ENCODE assay signal across 8 mouse cellular contexts in genomic region chr1:172490261-172490661, GRCm38 (mm10). TPM values are rescaled to one million over a fixed set of nuclear protein-coding genes. Genes with fewer than 3 reads are reported as not detected.
DNase-seq lines count a peak whose midpoint lies in the region; ATAC-seq and TF ChIP-seq lines count a peak whose summit lies in the region.

No protein-coding gene starts in this region.

- H3K4me2 ChIP-seq in heart, embryonic 12.5 days: peak overlapping the region; percentile 69
- peak overlapping the region; percentile 57 for H3K4me2 ChIP-seq in kidney, embryonic 15.5 days

- H3K27me3 ChIP-seq in heart, embryonic 12.5 days (replicated peaks): peaks cover 17% of the 10 kb centered on the region; the same call in 1 of the 2 replicates
- H3K27me3 ChIP-seq in kidney, embryonic 15.5 days: no peaks in the 10 kb centered on the region

- peak; percentile 66 for ATAC-seq in heart, embryonic 12.5 days (ENCODE audit: insufficient number of reproducible peaks, low FRiP score)
- peak; percentile 62 for ATAC-seq in kidney, embryonic 15.5 days (replicated peaks; ENCODE audit: low FRiP score)
- ATAC-seq in monocyte, adult 5-6 weeks (replicated peaks; ENCODE audit: insufficient number of reproducible peaks, low FRiP score, low TSS enrichment, poor library complexity, severe bottlenecking): peak; percentile 52

- H3K4me1 ChIP-seq in embryonic fibroblast, embryonic 13.5 days (ENCODE audit: control insufficient read depth, insufficient read depth, low read length): no peaks in the 10 kb centered on the region
- H3K4me1 ChIP-seq in heart, embryonic 12.5 days (replicated peaks): peaks cover 13% of the 10 kb centered on the region
- peaks cover 21% of the 10 kb centered on the region for H3K4me1 ChIP-seq in kidney, embryonic 15.5 days

- no peak overlapping the region for H3K4me3 ChIP-seq in embryonic fibroblast, embryonic 13.5 days (ENCODE audit: insufficient read depth, low read length)
- peak overlapping the region; percentile 38 for H3K4me3 ChIP-seq in heart, embryonic 12.5 days
- peak overlapping the region; percentile 33 for H3K4me3 ChIP-seq in kidney, embryonic 15.5 days (replicated peaks)

- H3K36me3 ChIP-seq in heart, embryonic 12.5 days: no peaks in the 10 kb centered on the region
- H3K36me3 ChIP-seq in kidney, embryonic 15.5 days: peaks cover 52% of the 10 kb centered on the region

- no peak overlapping the region for H3K27ac ChIP-seq in embryonic fibroblast, embryonic 13.5 days (ENCODE audit: insufficient read depth, low read length)
- no peak overlapping the region for H3K27ac ChIP-seq in heart, embryonic 12.5 days (ENCODE audit: poor library complexity, severe bottlenecking)
- 0 out of 2 replicates have a peak overlapping the region, but pooled peaks have one; percentile 3 for H3K27ac ChIP-seq in kidney, embryonic 15.5 days

- no peak for TF ChIP-seq POLR2A in embryonic fibroblast, embryonic 13.5 days (IDR thresholded peaks at IDR 0.05; ENCODE audit: low read depth, low read length)

- WGBS in heart, embryonic 12.5 days: 5% methylated on average over 10 of the region's 10 CpGs
- 15% methylated on average over 10 of the region's 10 CpGs for WGBS in kidney, embryonic 15.5 days

- peak overlapping the region; percentile 54 for H3K9ac ChIP-seq in heart, embryonic 12.5 days
- H3K9ac ChIP-seq in kidney, embryonic 15.5 days: peak overlapping the region; percentile 31; the same call in 1 of the 2 replicates

- H3K9me3 ChIP-seq in heart, embryonic 12.5 days (replicated peaks): no peaks in the 10 kb centered on the region
- H3K9me3 ChIP-seq in kidney, embryonic 15.5 days (replicated peaks): no peaks in the 10 kb centered on the region

- peak; percentile 91 for TF ChIP-seq CTCF in embryonic fibroblast, embryonic 13.5 days (IDR thresholded peaks at IDR 0.05; ENCODE audit: borderline replicate concordance, insufficient read depth, low read length)

- DNase-seq in A20 (ENCODE audit: low read depth, low spot score) (peak; percentile 67), liver (peak; percentile 80)
- DNase-seq in adrenal gland, postnatal 4 days (ENCODE audit: low spot score in 2 of 2): peak; percentile 81 to 84
- peak; percentile 60 to 77 for DNase-seq in spleen, postnatal 14 days (ENCODE audit: low spot score in 2 of 2)

RNA-seq across cellular contexts. Expression of gene Igsf9, which starts 8.7 kb away (rescaled TPM):
- 10 to 100 TPM in 1 of 2 experiments, 1 to 10 TPM in 1; 6.0 to 10.6 TPM for total RNA-seq in adrenal gland, postnatal 4 days (2021)
- polyA plus RNA-seq in embryonic fibroblast, embryonic 13.5 days (2011; ENCODE audit: insufficient read length, low read depth, missing spikeins): 5.4 and 6.4 TPM in 2 replicates
- polyA plus RNA-seq in heart, embryonic 12.5 days (2016; fragmentation: Nextera tagmentation; extraction: Ambion mirVana): 11.4 and 11.8 TPM in 2 replicates
- polyA plus RNA-seq in kidney, embryonic 15.5 days (2015; fragmentation: Nextera tagmentation; extraction: Ambion mirVana): 45.0 and 46.0 TPM in 2 replicates
- 1.1 to 6.0 TPM (median 1.2 TPM) in 3 replicates for total RNA-seq in monocyte, adult 5-6 weeks (2017)

RNA-seq across cellular contexts. Expression of gene Tagln2, which starts 9.6 kb away (rescaled TPM):
- 100 to 1,000 TPM; 143 to 153 TPM for total RNA-seq in adrenal gland, postnatal 4 days (2021)
- 468 and 642 TPM in 2 replicates for polyA plus RNA-seq in embryonic fibroblast, embryonic 13.5 days (2011; ENCODE audit: insufficient read length, low read depth, missing spikeins)
- 351 and 387 TPM in 2 replicates for polyA plus RNA-seq in heart, embryonic 12.5 days (2016; fragmentation: Nextera tagmentation; extraction: Ambion mirVana)
- polyA plus RNA-seq in kidney, embryonic 15.5 days (2015; fragmentation: Nextera tagmentation; extraction: Ambion mirVana): 246 and 251 TPM in 2 replicates
- total RNA-seq in monocyte, adult 5-6 weeks (2017): 185 to 298 TPM (median 202 TPM) in 3 replicates

RNA-seq across cellular contexts. Expression of gene Slamf9, which starts 15.1 kb away (rescaled TPM):
- total RNA-seq in adrenal gland, postnatal 4 days (2021): 1 to 10 TPM; 1.1 to 1.2 TPM
- 0.63 and 2.5 TPM in 2 replicates for polyA plus RNA-seq in embryonic fibroblast, embryonic 13.5 days (2011; ENCODE audit: insufficient read length, low read depth, missing spikeins)
- 0.95 and 1.3 TPM in 2 replicates for polyA plus RNA-seq in heart, embryonic 12.5 days (2016; fragmentation: Nextera tagmentation; extraction: Ambion mirVana)
- polyA plus RNA-seq in kidney, embryonic 15.5 days (2015; fragmentation: Nextera tagmentation; extraction: Ambion mirVana): 0.73 and 1.1 TPM in 2 replicates
- 17.0 to 25.6 TPM (median 21.4 TPM) in 3 replicates for total RNA-seq in monocyte, adult 5-6 weeks (2017)

RNA-seq across cellular contexts. Expression of gene Cfap45, which starts 30.3 kb away (rescaled TPM):
- 1 to 10 TPM; 2.0 to 2.1 TPM for total RNA-seq in adrenal gland, postnatal 4 days (2021)
- polyA plus RNA-seq in embryonic fibroblast, embryonic 13.5 days (2011; ENCODE audit: insufficient read length, low read depth, missing spikeins): 0.85 and 2.9 TPM in 2 replicates
- 1.7 and 3.0 TPM in 2 replicates for polyA plus RNA-seq in heart, embryonic 12.5 days (2016; fragmentation: Nextera tagmentation; extraction: Ambion mirVana)
- polyA plus RNA-seq in kidney, embryonic 15.5 days (2015; fragmentation: Nextera tagmentation; extraction: Ambion mirVana): 1.4 and 2.2 TPM in 2 replicates
- 7.5 TPM in 1 of 3 replicates, not detected in the others for total RNA-seq in monocyte, adult 5-6 weeks (2017)
